Mouse (Mus musculus) ovary, adult 2 months (tissue): ENCODE data around the gene Lgi1. TPM values are rescaled to one million over a fixed set of nuclear protein-coding genes. Genes with fewer than 3 reads are reported as not detected.

ENCODE experiments used
- polyA plus RNA-seq: library from polyadenylated mRNA; depleted of rRNA; stranded (reverse); fragments of >200 nt; gene quantifications from 2 replicates; pipeline ENCODE4 v1.2.3, GENCODE M21; 2012; rRNA removed

The Lgi1 gene
- 0.05 and 0.16 TPM in 2 replicates for polyA plus RNA-seq

DNA sequence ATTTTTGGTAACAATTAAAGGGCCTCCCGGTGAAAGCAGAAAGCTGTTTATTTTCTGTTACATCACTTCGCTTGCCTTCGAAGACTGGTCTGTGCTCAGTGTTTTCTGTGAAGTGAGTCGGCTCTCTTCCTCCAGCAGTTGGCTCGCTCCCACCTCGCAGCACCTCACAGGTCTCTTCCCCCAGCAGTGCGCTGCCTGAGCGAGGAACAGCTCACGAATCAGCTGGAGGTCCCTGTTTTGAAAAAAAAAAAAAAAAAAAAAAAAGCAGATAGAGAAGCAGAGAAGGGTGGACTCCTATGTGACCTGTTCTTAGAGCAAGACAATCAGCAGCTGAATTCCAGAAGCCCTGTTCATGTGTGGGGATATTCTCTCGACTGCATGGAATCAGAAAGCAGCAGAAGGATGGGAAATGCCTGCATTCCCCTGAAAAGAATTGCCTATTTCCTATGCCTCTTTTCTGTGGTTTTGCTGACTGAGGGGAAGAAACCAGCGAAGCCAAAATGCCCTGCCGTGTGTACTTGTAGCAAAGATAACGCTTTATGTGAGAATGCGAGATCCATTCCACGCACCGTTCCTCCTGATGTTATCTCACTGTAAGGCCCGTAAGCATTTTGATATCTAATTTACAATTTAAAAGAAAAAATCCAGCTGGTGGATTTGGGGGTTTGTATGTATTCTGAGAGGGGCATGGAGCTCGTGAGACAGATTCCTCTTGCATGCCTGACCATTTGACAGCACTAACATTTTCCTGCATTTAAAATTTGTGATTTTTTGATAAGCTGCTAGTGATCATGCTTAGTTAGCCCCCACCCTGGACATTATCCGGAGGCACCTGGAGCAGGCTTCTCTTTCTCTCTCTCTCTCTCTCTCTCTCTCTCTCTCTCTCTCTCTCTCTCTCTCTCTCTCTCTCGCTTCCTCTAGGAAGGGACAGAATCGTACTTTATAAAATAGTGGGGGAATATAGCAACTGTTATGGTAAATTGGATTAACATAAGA lies at the start of gene Lgi1:
Lgi1 (plus strand) TSS at position 32 of the 996 bp plus-strand sequence.

DNA sequence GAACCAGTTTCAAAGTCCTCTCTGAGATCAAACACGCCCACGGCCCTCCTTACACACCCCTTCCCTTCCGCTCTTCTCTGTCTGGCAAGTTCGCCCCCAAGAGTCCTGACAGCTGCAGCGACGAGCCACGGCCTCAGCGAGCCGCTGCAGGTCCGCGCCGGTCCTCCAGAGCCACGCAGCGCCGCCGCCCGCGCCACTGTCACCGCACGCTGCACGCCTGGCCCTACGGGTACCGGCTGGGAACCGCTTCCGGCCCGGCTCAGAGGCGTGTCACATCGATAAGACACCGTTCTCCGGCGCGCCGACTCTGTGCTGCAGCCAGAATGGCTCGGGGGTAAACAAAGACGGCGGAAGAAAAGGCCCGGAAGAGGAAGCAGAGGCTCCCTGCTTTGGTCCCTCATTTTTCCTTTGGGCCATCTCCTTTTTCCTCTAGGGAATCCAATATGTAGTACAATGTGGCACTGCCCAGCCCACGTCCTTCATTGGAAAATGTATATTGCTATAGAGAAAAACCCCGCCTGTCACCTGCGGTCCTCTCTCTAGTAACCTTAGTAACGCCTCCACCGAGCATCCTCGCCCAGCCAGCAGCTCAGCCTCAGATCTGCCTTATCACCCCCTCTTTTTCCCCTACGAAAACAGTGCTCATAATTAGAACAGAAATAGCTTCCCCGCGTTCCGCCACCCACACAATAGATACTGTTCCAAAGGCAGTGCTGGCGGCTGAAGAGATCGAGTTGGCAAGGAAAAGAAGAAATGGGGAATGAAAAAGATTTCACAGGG lies 40.2 kb upstream of the Lgi1 start, which contains the start of gene Fra10ac1:
Fra10ac1 (minus strand) TSS at position 252 of the 780 bp plus-strand sequence.

Other genes with a start within 250 kb of the Lgi1 start
- gene Myof, start 221.0 kb upstream of the Lgi1 start, polyA plus RNA-seq, result 26.0 and 26.8 TPM in 2 replicates
- gene Cep55, start 209.5 kb upstream of the Lgi1 start, polyA plus RNA-seq, result 1.9 and 2.5 TPM in 2 replicates
- gene Ffar4, start 167.5 kb upstream of the Lgi1 start, polyA plus RNA-seq, result 4.2 and 5.5 TPM in 2 replicates
- 44.5 and 53.4 TPM in 2 replicates for gene Rbp4, start 139.3 kb upstream of the Lgi1 start, polyA plus RNA-seq
- not detected in 2 replicates for gene Pde6c, start 131.8 kb upstream of the Lgi1 start, polyA plus RNA-seq
- 2.9 and 6.2 TPM in 2 replicates for gene Fra10ac1, start 40.4 kb upstream of the Lgi1 start, polyA plus RNA-seq
- gene Slc35g1, start 131.4 kb downstream of the Lgi1 start, polyA plus RNA-seq, result 1.6 and 2.4 TPM in 2 replicates
- 7.1 and 7.4 TPM in 2 replicates for gene Plce1, start 216.6 kb downstream of the Lgi1 start, polyA plus RNA-seq